Mouse (Mus musculus): Measurements from ENCODE around the gene Mtus2. TPM values are rescaled to one million over a fixed set of nuclear protein-coding genes. Genes with fewer than 3 reads are reported as not detected.

The Mtus2 gene
- polyA plus RNA-seq, 1 experiment from 2014 or later: 46.4 TPM

DNA sequence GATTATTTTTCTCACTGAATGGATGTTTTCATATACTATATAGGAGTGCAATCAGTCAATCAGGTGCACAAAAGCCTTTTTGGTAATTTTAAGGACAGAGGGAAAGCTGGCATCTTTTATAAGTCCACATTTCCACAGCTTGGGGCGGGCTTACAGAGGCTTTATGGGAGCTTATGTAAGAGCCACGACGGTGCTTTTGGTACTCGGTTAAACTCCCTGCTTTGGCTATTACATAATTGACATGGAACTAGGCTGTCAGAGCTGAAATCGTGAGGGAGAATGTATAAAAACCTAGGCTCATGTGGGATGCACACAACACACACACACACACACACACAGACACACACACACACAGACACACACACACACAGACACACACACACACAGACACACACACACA lies 2.0 kb downstream of the Mtus2 start:
- H3K4me1 ChIP-seq: peaks cover 25% of the 10 kb centered on the region
- peaks cover 11% of the 10 kb centered on the region; the same call in 1 of the 2 replicates for H3K27me3 ChIP-seq (replicated peaks)
- no peak for ATAC-seq (replicated peaks)
- H3K9ac ChIP-seq: no peak overlapping the region
- H3K27ac ChIP-seq: no peak overlapping the region
- no peaks in the 10 kb centered on the region for H3K36me3 ChIP-seq (replicated peaks)
- 14% methylated on average over 5 of the region's 5 CpGs for WGBS
- H3K4me3 ChIP-seq: peak overlapping the region; percentile 63
- H3K9me3 ChIP-seq: no peaks in the 10 kb centered on the region
- peak overlapping the region; percentile 72 for H3K4me2 ChIP-seq

DNA sequence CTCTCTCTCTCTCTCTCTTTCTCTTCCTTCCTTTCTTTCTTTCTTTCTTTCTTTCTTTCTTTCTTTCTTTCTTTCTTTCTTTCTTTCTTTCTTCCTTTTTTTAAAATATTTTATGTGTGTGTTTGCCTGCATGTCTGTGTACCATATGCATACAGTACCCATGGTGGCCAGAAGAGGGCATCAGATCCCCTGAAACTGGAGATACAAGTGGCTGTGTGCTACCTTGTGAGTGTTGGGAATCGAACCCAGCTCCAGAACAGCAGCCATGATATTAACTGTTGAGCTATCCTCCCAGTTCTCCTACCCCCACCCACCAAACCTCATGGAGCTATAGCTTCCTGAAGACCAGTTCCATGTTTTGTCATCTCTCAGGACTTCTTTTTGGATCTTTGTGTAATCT lies 3.7 kb downstream of the Mtus2 start:
- Histone ChIP-seq H3K36me3 (replicated peaks) (no peaks in the 10 kb centered on the region), H3K27me3 (replicated peaks) (peaks cover 1% of the 10 kb centered on the region; the same call in 1 of the 2 replicates), H3K27ac (no peak overlapping the region), H3K9me3 (no peaks in the 10 kb centered on the region), H3K4me2 (no peak overlapping the region), H3K9ac (no peak overlapping the region), H3K4me3 (no peak overlapping the region), H3K4me1 (peaks cover 24% of the 10 kb centered on the region)
- 81% methylated on average over 1 of the region's 1 CpGs for WGBS
- no peak for ATAC-seq (replicated peaks)

DNA sequence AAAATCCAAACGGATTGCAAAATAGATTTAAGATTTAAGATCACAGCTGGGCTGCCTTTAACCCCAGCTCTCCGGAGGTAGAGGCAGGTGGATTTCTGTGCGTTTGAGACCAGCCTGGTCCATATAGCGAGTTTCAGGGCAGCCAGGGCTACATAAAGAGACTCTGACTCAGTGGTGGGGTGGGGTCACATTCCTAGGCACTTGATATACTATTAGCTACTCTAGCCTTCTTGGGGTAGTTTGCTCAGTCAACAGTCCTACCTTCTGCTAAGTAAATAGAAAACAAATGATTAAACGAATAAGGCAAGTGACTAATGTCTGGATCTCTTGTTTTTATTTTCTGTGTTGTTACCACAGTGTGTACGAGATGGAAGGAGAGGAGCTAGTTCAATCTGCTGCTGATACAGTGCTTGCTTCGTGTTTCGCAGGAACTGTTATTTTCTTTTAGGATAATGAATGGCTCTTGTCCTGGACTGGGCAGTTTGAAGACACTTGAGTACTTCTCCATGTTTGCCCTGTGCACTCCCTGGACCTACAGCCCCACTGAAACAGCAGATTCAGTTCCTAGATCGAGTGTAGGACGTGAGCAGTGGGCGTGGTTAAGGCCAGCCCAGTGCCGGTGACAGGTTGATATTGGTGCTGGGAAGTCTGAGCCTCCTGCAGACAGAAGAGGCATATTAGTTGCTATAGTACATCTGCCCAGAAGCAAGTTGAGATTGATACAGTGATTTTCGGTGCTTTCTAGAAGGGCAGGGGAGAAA lies 6.9 kb downstream of the Mtus2 start:
- H3K36me3 ChIP-seq (replicated peaks): no peaks in the 10 kb centered on the region
- H3K27ac ChIP-seq: no peak overlapping the region
- H3K4me3 ChIP-seq: no peak overlapping the region
- no peaks in the 10 kb centered on the region for H3K27me3 ChIP-seq (replicated peaks)
- ATAC-seq (replicated peaks): no peak
- H3K9ac ChIP-seq: no peak overlapping the region
- no peak overlapping the region for H3K4me2 ChIP-seq
- no peaks in the 10 kb centered on the region for H3K9me3 ChIP-seq
- 81% methylated on average over 13 of the region's 13 CpGs for WGBS
- peaks cover under 1% of the 10 kb centered on the region; the same call in 1 of the 2 replicates for H3K4me1 ChIP-seq

DNA sequence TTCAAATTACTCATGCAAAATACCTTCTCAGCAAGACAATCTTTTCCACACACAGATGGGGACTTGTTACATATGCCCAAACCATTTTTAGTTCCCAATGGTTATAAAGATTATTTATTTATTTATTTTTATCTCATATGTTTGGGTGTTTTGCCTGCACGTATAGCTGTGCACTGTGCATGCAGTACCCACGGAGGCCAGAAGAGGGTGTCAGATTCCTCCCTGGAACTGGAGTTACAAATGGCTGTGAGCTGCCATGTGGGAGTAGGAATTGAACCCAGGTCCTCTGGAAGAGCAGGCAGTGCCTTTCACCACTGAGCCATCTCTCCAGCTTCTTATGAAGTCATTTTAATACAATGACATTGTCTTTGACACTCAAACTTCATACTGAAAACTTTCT lies 7.7 kb downstream of the Mtus2 start:
- H3K9ac ChIP-seq: no peak overlapping the region
- H3K4me1 ChIP-seq: no peaks in the 10 kb centered on the region
- no peak overlapping the region for H3K4me3 ChIP-seq
- H3K27ac ChIP-seq: no peak overlapping the region
- WGBS: 61% methylated on average over 2 of the region's 2 CpGs
- H3K36me3 ChIP-seq (replicated peaks): no peaks in the 10 kb centered on the region
- H3K4me2 ChIP-seq: no peak overlapping the region
- no peak for ATAC-seq (replicated peaks)
- no peaks in the 10 kb centered on the region for H3K27me3 ChIP-seq (replicated peaks)
- no peaks in the 10 kb centered on the region for H3K9me3 ChIP-seq

DNA sequence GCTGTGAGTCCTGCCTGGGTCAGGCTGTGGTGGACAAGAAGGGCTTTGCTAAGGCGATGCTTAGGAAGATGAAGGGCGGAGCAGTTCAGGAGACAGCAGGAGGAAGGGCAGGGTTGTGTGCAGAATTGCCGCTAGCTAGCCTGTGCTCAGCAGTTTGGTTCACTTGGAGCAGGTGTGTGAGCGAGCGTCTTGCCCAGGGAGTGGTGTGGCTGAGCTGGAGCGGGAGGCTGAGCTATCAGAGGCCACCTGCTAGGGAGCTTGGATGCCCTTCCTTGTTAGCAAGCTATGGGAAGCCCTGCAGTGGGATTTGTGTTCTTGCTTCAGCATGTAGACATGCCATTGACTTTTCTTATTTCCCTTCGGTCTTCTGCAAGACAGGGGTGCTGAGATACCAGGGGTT lies 9.5 kb downstream of the Mtus2 start:
- H3K27me3 ChIP-seq (replicated peaks): no peaks in the 10 kb centered on the region
- H3K4me2 ChIP-seq: no peak overlapping the region
- WGBS: 80% methylated on average over 7 of the region's 7 CpGs
- H3K9ac ChIP-seq: no peak overlapping the region
- H3K4me1 ChIP-seq: no peaks in the 10 kb centered on the region
- H3K4me3 ChIP-seq: no peak overlapping the region
- H3K27ac ChIP-seq: no peak overlapping the region
- no peak for ATAC-seq (replicated peaks)
- no peaks in the 10 kb centered on the region for H3K9me3 ChIP-seq
- H3K36me3 ChIP-seq (replicated peaks): no peaks in the 10 kb centered on the region

DNA sequence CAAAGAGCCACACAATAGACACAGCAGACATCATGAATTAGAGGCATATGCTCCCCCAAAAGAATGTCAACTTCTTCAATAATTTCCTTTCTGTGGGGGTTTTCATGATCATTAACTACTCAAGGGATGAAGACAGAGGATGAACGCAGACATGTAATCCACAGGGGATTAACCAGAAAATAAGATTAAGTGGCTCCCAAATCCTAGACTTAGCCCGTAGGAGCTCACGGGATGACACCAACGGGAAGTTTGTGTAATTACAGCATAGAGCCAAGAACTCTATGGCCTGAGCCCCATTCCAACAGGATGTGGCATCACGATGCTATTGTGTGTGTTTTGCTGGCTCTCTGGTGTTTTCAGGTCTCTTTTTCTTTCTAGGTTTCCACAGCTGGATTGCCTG lies 12.4 kb downstream of the Mtus2 start:
- no peaks in the 10 kb centered on the region for H3K9me3 ChIP-seq

DNA sequence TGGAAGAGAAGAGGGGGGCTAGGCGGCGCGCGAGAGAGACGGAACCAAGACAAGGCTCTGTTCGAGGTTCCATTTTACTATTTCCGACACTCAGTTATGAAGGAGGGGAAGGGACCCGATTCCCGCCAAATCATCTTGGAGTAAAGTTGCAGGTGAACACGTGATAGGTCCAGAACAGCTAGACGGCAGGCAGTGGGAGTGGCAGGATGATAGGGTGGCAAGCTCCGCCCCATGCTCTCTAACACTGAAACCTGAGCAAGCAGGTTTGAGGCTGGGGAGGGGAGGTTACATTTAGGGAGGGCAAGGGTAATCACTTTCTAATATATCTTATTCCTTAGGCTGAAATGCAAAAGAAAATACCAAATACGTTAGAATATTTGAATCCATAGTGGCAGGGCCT lies 18.9 kb downstream of the Mtus2 start:
- Histone ChIP-seq H3K27ac (no peak overlapping the region), H3K4me1 (no peaks in the 10 kb centered on the region), H3K4me2 (no peak overlapping the region), H3K36me3 (replicated peaks) (no peaks in the 10 kb centered on the region), H3K27me3 (replicated peaks) (no peaks in the 10 kb centered on the region), H3K9ac (no peak overlapping the region), H3K9me3 (no peaks in the 10 kb centered on the region), H3K4me3 (no peak overlapping the region)
- 67% methylated on average over 13 of the region's 13 CpGs for WGBS
- ATAC-seq (replicated peaks): no peak

More for the DNA sequence above, 12.4 kb downstream of the Mtus2 start:
- H3K27me3 ChIP-seq (replicated peaks): no peaks in the 10 kb centered on the region
- WGBS: 58% methylated on average over 5 of the region's 5 CpGs
- no peak overlapping the region for H3K9ac ChIP-seq
- no peak for ATAC-seq (replicated peaks)
- no peak overlapping the region for H3K4me3 ChIP-seq
- no peaks in the 10 kb centered on the region for H3K36me3 ChIP-seq (replicated peaks)
- no peak overlapping the region for H3K27ac ChIP-seq
- H3K4me2 ChIP-seq: no peak overlapping the region
- H3K4me1 ChIP-seq: no peaks in the 10 kb centered on the region

DNA sequence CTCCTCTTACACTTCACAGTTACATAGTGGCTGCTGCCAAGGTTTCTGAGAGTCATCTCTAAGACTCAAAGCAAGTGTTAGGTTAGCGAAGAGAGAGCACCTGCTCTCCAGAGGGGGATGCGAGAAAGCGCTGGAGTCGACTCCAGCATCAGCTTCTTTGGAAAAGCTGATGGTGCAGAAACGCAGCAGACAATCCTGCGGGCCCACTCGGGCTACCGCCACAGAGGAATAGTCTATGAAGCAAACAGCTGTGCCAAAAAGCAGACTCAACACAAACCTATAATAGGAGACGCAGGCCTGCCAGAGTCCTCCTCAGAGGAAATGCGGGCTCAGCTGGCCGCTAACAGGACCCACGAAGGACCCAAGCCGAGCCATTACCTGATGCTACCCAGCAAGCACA lies 23.5 kb downstream of the Mtus2 start:
- Histone ChIP-seq H3K4me1 (no peaks in the 10 kb centered on the region), H3K36me3 (replicated peaks) (no peaks in the 10 kb centered on the region), H3K9ac (no peak overlapping the region), H3K27ac (no peak overlapping the region), H3K4me3 (no peak overlapping the region), H3K27me3 (replicated peaks) (no peaks in the 10 kb centered on the region), H3K4me2 (no peak overlapping the region), H3K9me3 (no peaks in the 10 kb centered on the region)
- ATAC-seq (replicated peaks): no peak
- 83% methylated on average over 13 of the region's 13 CpGs for WGBS

DNA sequence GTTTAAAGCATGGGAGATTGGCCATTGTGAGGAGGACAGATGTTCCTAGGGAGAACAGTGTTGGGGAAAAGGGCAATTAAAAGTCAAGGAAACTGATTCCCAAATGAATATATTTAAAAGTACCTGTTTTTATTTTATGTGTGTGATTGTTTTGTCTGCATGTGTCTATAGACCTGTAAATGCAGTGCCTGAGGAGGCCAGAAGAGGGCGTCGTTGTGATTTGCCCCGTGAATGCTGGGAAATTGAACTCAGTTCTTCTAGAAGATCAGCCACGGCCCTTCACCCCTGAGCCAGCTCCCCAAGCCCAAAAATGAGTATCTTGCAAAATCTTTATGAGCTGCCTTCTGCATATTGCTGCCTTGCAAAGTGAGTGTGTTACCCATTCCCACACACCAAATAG lies 33.2 kb downstream of the Mtus2 start:
- Histone ChIP-seq H3K27me3 (replicated peaks) (no peaks in the 10 kb centered on the region), H3K4me2 (no peak overlapping the region), H3K9me3 (no peaks in the 10 kb centered on the region), H3K27ac (no peak overlapping the region), H3K4me1 (no peaks in the 10 kb centered on the region), H3K9ac (no peak overlapping the region), H3K36me3 (replicated peaks) (no peaks in the 10 kb centered on the region), H3K4me3 (no peak overlapping the region)
- ATAC-seq (replicated peaks): no peak
- 82% methylated on average over 4 of the region's 4 CpGs for WGBS

DNA sequence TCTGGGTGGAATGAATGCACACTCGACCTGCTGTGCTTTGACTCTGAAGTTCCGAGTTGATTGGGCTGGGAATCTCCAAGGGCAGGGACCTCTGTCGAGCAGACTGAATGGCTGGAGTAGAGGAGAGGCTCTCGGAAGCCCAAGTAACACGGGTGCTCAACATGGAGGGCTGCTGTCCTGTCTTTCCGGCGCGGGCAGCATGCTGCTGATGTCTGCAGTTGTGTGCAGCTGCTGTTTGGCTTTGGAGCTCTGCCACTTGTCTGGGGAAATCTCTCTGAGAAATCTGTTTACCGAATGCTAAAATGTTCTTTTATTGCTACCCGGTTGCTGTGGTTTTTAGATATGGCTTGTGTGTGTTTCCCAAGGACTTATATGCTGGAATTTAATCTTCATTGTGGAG lies 33.7 kb downstream of the Mtus2 start:
- no peaks in the 10 kb centered on the region for H3K9me3 ChIP-seq
- H3K4me2 ChIP-seq: no peak overlapping the region
- H3K4me1 ChIP-seq: no peaks in the 10 kb centered on the region
- no peaks in the 10 kb centered on the region for H3K36me3 ChIP-seq (replicated peaks)
- no peaks in the 10 kb centered on the region for H3K27me3 ChIP-seq (replicated peaks)
- H3K27ac ChIP-seq: no peak overlapping the region
- 78% methylated on average over 10 of the region's 10 CpGs for WGBS
- H3K4me3 ChIP-seq: no peak overlapping the region
- ATAC-seq (replicated peaks): no peak
- H3K9ac ChIP-seq: no peak overlapping the region

DNA sequence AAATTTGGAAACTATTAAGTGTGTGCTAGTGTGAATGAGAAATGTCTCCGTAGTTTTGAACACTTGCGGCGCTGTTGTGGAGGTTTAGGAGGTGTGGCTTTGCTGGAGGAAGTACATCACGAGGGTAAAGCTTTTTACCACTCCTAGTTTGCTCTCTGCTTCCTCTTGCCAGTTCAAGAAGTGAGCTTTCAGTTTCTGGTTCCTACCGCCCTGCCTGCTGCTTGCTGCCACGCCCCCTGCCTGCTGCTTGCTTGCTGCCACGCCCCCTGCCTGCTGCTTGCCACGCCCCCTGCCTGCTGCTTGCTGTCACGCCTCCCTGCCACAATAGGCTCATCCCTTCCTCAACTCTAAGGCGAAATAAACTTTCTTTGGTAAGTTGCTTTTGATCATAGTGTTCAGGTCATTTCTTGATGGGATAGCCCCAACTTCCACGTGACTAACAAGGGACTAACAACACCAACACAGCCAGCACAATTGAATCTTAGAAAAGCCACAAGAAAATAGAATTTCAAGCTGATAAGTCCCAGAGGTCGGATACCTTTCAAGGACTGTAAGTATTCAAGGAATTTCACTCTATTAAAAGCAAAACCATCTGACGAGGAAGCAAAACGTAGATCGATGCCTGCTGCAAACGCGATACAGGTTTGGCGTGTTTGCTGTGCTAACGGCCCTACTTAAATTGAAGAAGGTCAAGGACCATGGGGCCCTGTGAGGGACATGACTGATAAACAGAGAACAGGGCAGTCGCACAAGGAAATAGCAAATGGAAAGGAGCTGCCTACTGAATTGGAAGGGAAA lies 35.7 kb downstream of the Mtus2 start:
- Histone ChIP-seq H3K27me3 (replicated peaks) (no peaks in the 10 kb centered on the region), H3K4me3 (no peak overlapping the region), H3K9me3 (no peaks in the 10 kb centered on the region), H3K9ac (no peak overlapping the region), H3K4me1 (no peaks in the 10 kb centered on the region), H3K4me2 (no peak overlapping the region), H3K36me3 (replicated peaks) (no peaks in the 10 kb centered on the region), H3K27ac (no peak overlapping the region)
- no peak for ATAC-seq (replicated peaks)
- 25% methylated on average over 20 of the region's 20 CpGs for WGBS

DNA sequence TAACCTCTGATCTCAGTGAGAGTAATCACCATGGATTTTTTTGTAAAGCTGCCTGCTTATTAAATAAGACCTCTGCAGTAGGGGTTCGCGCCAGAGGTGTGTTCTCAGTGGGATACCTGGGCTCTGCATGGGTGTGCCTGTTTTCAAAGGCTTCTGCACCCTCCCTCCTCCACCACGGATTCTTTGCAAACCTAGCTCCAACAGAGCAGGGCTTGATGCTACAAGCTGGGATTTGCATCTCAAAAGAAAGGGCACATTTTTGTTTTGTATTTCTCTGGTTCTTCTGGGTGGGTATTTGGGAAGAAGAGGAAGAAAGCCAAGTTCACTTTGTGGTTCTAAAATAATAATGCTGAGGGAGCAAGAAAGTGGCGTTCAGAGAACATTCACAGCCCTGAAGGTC lies 48.1 kb downstream of the Mtus2 start:
- Histone ChIP-seq H3K36me3 (replicated peaks) (no peaks in the 10 kb centered on the region), H3K4me2 (no peak overlapping the region), H3K27ac (no peak overlapping the region), H3K9ac (no peak overlapping the region), H3K4me3 (no peak overlapping the region), H3K27me3 (replicated peaks) (no peaks in the 10 kb centered on the region), H3K4me1 (no peaks in the 10 kb centered on the region), H3K9me3 (no peaks in the 10 kb centered on the region)
- no peak for ATAC-seq (replicated peaks)
- 19% methylated on average over 4 of the region's 4 CpGs for WGBS

DNA sequence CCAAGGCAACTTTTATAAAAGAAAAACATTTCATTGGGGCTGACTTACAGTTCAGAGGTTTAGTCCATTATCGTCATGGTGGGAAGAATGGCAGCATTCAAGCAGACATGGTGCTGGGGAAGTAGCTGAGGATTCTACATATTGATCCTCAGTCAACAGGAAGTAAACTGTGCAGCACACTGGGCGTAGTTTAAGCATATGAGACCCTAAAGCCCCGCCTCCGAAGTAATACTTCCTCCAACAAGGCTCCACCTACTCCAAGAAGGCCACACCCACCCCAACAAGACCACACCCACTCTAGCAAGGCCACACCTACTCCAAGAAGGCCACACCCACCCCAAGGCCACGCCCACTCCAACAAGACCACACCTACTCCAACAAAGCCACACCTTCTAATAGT lies 55.0 kb downstream of the Mtus2 start:
- no peak overlapping the region for H3K4me3 ChIP-seq
- ATAC-seq (replicated peaks): no peak
- H3K36me3 ChIP-seq (replicated peaks): no peaks in the 10 kb centered on the region
- H3K4me1 ChIP-seq: no peaks in the 10 kb centered on the region
- 84% methylated on average over 5 of the region's 5 CpGs for WGBS
- no peaks in the 10 kb centered on the region for H3K9me3 ChIP-seq
- H3K4me2 ChIP-seq: no peak overlapping the region
- no peak overlapping the region for H3K9ac ChIP-seq
- H3K27me3 ChIP-seq (replicated peaks): no peaks in the 10 kb centered on the region
- no peak overlapping the region for H3K27ac ChIP-seq

Data from midbrain, embryonic 15.5 days (tissue).